Mouse (Mus musculus): ENCODE measurements around the gene Spata5.
A peak's percentile ranks its signal among the peaks of the same experiment; 100 is the strongest.
"Not testable (repeated sequence)": the region's sequence is repeated elsewhere in the genome, so short reads cannot be mapped to it uniquely, and the experiment has no call there.

The Spata5 gene

GRCm38 (mm10) chr3:37510055-37511032 lies 90.6 kb downstream of the Spata5 start:
- peak; percentile 84 for DNase-seq (ENCODE audit: low read depth, low spot score)

- peak; percentile 63 for DNase-seq (ENCODE audit: low read depth, low spot score)
These were observed 95.8 kb downstream of the Spata5 start for GRCm38 (mm10) chr3:37515485-37515884.

- no peak for DNase-seq (ENCODE audit: low read depth, low spot score)
These were observed 96.7 kb downstream of the Spata5 start for GRCm38 (mm10) chr3:37516379-37516778.

- DNase-seq (ENCODE audit: low read depth, low spot score) = no peak
These were observed 98.9 kb downstream of the Spata5 start for GRCm38 (mm10) chr3:37518611-37519010.

- no peak for DNase-seq (ENCODE audit: low read depth, low spot score)
These were observed 100.8 kb downstream of the Spata5 start for GRCm38 (mm10) chr3:37520334-37521023.

- DNase-seq (ENCODE audit: low read depth, low spot score) = no peak
These were observed 112.4 kb downstream of the Spata5 start for GRCm38 (mm10) chr3:37532079-37532478.

DNA sequence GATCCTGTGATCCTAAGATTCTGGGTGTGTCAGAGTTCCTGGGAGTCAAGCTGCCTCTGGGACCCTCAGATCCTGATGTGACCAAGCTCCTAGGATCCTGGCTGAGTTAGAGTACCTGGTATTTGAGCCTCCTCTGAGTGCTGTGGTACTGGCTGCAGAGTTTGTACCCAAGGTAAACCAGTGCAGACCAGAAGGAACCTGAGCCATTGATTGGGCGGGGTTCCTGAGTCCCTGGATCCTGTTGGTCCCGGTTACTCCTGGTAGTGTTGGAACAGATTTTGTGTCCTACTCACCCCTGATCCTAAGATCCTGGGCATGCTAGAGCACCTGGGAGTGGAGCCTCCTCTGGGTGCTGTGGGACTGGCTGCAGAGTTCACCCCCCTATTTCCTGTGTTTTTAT lies 121.0 kb downstream of the Spata5 start:
- DNase-seq (ENCODE audit: low read depth, low spot score) = not testable (repeated sequence)

DNA sequence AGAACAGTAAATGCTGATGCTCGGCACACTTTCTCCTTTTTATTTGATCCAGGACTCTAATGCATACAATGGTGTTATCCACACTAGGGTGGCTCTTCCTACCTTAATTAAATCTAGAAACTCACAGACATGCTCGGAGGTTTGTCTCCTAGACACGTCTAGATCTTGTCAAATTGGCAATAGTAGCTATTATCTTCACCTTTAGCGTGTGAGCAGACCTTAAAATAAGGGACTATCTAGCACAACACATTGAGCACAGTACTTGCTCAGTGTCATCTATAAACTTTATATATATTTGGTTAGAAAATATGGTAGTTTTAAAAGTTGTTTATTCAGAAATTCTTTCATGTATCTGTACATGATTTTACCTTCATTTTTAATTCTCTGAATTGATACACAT lies 126.7 kb downstream of the Spata5 start:
- DNase-seq (ENCODE audit: low read depth, low spot score) = no peak

- no peak for DNase-seq (ENCODE audit: low read depth, low spot score)
These were observed 130.5 kb downstream of the Spata5 start for GRCm38 (mm10) chr3:37550190-37550589.

DNA sequence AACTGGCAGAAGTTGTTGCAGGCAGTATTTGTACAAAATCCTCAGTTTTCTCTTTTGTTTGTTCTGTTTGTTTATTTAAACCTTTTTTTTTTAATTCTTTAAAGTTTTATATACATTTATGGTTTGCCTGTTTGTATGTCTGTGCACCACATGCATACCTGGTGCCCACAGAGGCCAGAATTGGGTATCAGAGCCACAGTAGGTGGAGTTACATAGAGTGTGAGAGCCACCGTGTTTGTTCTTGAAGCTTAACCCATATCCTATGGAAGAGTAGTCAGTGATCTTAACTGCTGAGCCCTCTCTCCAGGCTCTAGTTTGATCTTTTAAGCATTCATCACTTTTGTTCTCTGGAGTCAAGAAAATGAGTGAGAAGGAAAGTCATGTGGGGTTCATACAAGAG lies 130.9 kb downstream of the Spata5 start:
- no peak for DNase-seq (ENCODE audit: low read depth, low spot score)

DNA sequence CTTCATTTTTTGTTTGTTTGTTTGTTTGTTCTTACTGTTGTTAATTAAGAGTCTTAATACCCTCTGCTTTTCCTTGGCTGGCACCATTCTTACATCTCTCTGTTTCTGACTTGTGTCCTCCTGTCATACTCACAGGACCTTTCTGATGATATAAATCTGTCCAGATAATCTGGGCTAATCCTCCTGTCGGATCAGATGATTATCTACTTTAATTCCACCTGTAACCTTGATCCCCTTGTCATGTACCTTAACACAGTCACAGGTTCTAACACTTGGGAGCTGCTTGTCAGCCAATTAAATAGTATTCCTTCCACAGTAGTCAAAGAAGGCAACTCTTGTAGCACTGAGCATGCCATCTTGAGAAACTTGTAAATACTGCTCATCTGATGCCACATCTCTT lies 131.8 kb downstream of the Spata5 start:
- DNase-seq (ENCODE audit: low read depth, low spot score) = no peak

- DNase-seq (ENCODE audit: low read depth, low spot score) = no peak
These were observed 132.5 kb downstream of the Spata5 start for GRCm38 (mm10) chr3:37552244-37552643.

GRCm38 (mm10) chr3:37553371-37554033 lies 133.8 kb downstream of the Spata5 start:
- no peak for DNase-seq (ENCODE audit: low read depth, low spot score)

- DNase-seq (ENCODE audit: low read depth, low spot score) = no peak
These were observed 136.9 kb downstream of the Spata5 start for GRCm38 (mm10) chr3:37556412-37557113.

- DNase-seq (ENCODE audit: low read depth, low spot score) = no peak
These were observed 138.2 kb downstream of the Spata5 start for GRCm38 (mm10) chr3:37557741-37558479.

DNA sequence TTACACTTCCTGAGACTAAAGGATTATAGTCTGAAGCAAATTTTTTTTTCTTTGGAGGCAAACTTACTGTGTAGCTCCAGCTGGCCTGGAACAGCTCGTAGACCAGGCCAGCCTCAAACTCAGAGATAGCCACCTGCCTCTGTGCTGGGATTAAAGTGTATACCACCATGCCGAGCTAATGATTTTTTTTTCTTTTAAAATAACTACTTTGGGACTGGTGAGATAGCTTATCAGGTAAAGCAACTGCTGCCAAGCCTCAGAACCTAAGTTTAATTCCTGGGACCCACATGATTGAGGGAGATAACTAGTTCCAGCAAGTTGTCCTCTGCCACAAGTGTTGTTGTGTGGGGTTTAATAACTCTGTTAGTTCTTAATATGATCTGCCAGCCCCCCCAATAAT lies 139.6 kb downstream of the Spata5 start:
- no peak for DNase-seq (ENCODE audit: low read depth, low spot score)

- no peak for DNase-seq (ENCODE audit: low read depth, low spot score)
These were observed 141.8 kb downstream of the Spata5 start for GRCm38 (mm10) chr3:37561466-37561865.

DNA sequence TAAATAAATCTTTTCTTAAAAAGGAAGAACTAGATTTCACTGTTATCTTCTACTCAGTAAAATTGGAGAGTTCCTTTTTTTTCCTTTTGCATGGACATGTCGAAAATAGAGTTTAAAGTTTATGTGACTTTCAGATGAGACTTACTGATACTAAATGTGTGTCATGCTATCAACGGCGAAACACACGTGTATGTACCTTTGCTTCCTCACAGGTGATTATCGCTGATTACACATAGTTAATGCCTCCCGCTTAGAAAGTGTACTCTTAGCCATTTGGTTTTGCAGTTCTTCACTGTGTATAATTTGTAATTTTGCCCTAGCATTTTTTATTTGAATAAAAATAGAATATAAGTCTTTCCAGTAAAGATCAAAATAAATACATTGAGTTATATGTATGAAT lies 146.4 kb downstream of the Spata5 start:
- DNase-seq (ENCODE audit: low read depth, low spot score) = no peak

DNA sequence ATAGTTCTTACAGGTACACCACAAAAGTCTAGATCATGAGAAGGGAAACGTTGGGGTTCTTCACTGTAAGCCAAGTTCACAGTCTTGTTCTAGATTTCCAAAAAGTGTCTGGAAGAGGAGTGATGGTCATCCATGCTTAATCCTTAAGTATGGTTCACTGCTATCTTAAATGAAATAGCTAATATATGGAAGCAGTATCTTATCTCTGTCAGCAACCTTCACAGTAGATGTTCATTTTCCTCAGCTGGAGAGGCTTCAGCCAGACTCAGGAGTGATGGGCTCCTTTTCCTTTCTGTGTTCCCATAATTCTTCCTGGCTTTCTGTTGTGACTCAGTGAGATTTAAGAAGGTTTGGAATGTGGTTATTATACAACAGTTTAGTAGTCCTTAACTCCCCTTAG lies 147.8 kb downstream of the Spata5 start:
- DNase-seq (ENCODE audit: low read depth, low spot score) = no peak

DNA sequence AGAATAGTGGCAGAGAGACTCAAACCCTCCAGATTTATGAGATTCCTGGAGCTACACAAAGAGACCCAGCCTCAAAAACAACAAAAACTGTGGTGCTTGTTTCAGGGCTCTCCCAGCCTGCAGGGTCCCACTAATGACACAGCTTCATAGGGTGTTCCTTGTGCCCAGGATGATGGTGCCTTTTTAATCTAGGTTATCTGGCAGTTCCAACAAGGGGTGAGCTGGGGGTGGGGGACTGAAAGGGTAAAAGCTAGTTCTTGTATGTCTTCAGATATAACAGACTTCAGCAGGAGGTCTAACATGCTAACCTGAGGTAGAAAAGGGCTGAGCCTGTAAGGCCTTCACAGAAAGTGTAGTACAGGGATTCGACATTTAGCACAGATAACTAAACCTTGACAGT lies 149.1 kb downstream of the Spata5 start:
- no peak for DNase-seq (ENCODE audit: low read depth, low spot score)

Measured in c-Kit-negative CD71-positive TER-119-positive erythroid progenitor cells, embryonic 14.5 days (primary cell).